Mouse (Mus musculus): ENCODE data around the gene Arl6ip4. TPM values are rescaled to one million over a fixed set of nuclear protein-coding genes. Genes with fewer than 3 reads are reported as not detected.
A peak's percentile ranks its signal among the peaks of the same experiment; 100 is the strongest.

Gene Arl6ip4
- polyA plus RNA-seq, 1 experiment from 2014 or later: 88.8 TPM

DNA sequence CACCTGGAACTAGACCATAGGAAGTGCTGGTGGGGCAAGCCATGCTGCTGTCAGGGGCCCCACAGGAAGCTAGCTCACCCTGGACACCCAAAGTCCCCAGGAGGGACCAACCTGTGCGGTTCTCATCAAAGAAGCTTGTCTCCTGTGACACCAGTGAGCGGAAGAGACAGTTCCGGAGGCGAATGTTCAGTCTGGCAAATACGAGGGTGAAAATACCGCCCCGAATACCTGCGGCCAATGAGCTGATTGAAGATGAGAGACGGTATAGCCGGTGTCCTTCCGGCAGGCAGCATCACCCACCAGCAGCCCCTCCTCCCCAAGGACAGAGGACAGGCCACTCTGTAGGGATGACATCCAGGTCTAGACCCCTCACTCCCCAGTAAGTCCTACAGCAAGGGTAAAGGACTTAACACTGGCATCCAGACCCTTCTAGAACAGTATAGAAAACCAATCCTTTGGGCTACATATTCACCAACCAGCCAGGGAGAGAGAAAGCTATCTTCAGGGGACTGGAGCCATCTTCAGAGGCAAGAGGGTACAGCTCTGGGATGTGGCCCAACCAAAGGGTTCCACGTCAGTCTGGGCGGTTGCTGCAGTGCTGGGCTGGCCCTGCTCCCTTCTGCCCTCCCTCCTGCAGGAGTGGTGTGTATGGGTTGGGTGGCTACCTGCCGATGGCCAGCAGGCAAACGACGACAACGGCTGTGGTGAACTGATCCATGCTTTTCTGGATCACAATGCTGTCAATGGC is 32.8 kb upstream of the Arl6ip4 start:
- Histone ChIP-seq H3K9me3 (replicated peaks) (no peaks in the 10 kb centered on the region), H3K4me3 (no peak overlapping the region), H3K36me3 (no peaks in the 10 kb centered on the region), H3K4me1 (peaks cover 18% of the 10 kb centered on the region), H3K9ac (no peak overlapping the region), H3K27ac (no peak overlapping the region), H3K4me2 (replicated peaks) (no peak overlapping the region), H3K27me3 (peaks cover 4% of the 10 kb centered on the region; the same call in 1 of the 2 replicates)
- no peak for ATAC-seq (ENCODE audit: low FRiP score)
- WGBS: 92% methylated on average over 17 of the region's 17 CpGs

DNA sequence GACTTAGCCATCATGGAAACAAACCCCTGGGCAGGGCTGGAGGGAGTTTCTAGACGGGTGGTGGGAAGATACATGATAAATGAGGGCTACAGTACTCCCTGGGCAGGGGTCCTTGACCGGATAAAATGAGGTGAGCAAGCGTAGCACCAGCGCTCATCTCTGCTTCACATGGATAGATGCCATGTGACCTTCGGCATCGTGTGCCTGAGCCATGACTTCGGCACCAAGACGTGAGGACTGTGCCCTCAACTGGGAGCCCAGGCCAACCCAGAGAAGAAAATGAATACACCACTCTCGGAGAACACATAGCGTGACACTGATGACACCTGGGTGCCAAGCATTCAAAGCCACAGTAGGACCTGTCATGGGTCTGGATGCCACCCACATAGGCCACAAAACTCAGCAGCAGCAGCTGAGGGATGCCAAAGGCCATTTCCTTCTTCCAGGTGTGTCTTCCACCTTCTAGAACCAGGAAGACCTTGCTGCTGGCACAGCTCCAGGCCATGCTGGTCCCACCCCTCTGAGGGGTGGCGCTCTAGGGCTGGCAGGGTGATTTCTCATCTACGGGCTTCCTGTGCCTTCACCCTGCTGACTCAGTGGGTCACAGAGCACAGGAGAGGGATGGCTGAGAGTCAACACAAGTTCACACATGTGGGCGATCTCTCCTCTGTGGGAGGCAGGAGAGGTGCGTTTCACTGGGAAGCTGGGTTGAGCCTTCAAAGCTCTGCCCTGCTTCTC is 31.9 kb upstream of the Arl6ip4 start:
- no peaks in the 10 kb centered on the region for H3K9me3 ChIP-seq (replicated peaks)
- H3K4me3 ChIP-seq: no peak overlapping the region
- WGBS: 86% methylated on average over 14 of the region's 14 CpGs
- no peak overlapping the region for H3K27ac ChIP-seq
- H3K4me2 ChIP-seq (replicated peaks): no peak overlapping the region
- ATAC-seq (ENCODE audit: low FRiP score): no peak
- no peak overlapping the region for H3K9ac ChIP-seq
- peaks cover 9% of the 10 kb centered on the region; the same call in 1 of the 2 replicates for H3K4me1 ChIP-seq
- peaks cover 4% of the 10 kb centered on the region; the same call in 1 of the 2 replicates for H3K27me3 ChIP-seq
- no peaks in the 10 kb centered on the region for H3K36me3 ChIP-seq

DNA sequence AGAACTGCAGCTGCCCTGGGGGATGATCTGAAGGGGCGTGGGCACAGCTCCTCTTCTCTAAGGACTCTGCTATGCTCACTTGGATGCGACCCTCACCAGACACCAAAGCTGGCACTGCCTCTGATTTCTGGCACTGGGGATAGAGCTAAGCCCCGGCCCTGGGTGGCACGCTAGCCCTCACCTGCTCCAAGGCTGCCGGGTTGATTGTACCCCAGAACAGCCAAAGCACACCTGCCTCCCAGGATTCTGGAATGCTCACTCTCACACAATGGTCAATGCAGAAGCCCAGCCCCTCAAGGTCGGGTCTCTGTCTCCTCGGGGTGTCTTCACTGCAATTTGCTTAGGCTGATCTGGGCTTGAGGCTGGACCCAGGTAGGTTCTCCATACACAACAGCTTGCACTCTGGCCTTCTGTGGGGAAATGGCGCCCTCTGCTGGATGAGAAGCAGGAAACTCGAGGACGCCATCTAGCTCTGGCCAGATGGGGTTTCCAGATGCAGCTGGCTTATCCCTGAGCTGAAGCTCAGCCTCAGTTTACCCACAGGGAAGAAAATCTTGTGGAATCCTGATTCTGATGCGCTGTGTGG is 31.2 kb upstream of the Arl6ip4 start:
- 42% methylated on average over 11 of the region's 11 CpGs for WGBS
- H3K9ac ChIP-seq: no peak overlapping the region

DNA sequence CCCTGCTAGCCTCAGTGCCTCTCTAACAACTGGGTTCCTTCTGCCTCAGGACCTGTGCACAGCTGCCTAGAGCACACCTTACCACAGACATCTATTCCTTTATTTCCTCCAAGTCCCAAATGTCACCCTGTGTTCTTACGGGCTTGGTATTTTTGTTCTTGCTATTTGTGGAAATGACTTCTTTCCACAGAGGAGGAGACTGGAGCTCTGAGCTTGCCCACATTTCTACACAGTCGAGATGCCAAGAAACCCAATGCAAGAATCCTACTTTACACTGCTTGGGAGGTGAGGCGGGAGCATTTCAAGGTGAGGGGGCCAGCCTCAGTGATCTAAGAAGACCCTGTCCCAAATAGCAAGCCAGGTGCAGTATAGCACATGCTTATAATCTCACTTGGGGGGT is 30.4 kb upstream of the Arl6ip4 start:
- peaks cover 4% of the 10 kb centered on the region; the same call in 1 of the 2 replicates for H3K27me3 ChIP-seq
- H3K4me1 ChIP-seq: no peaks in the 10 kb centered on the region
- WGBS: 79% methylated on average over 3 of the region's 3 CpGs
- H3K4me3 ChIP-seq: no peak overlapping the region
- H3K9ac ChIP-seq: no peak overlapping the region
- H3K4me2 ChIP-seq (replicated peaks): no peak overlapping the region
- H3K27ac ChIP-seq: no peak overlapping the region
- no peaks in the 10 kb centered on the region for H3K36me3 ChIP-seq
- ATAC-seq (ENCODE audit: low FRiP score): no peak
- H3K9me3 ChIP-seq (replicated peaks): no peaks in the 10 kb centered on the region

More for the DNA sequence above, 31.2 kb upstream of the Arl6ip4 start:
- Histone ChIP-seq H3K27ac (no peak overlapping the region), H3K4me2 (replicated peaks) (no peak overlapping the region), H3K27me3 (peaks cover 4% of the 10 kb centered on the region; the same call in 1 of the 2 replicates), H3K4me1 (peaks cover 2% of the 10 kb centered on the region; the same call in 1 of the 2 replicates), H3K4me3 (no peak overlapping the region), H3K9me3 (replicated peaks) (no peaks in the 10 kb centered on the region), H3K36me3 (no peaks in the 10 kb centered on the region)
- ATAC-seq (ENCODE audit: low FRiP score): 0 out of 2 replicates have a peak, but pooled peaks have one; percentile 8

DNA sequence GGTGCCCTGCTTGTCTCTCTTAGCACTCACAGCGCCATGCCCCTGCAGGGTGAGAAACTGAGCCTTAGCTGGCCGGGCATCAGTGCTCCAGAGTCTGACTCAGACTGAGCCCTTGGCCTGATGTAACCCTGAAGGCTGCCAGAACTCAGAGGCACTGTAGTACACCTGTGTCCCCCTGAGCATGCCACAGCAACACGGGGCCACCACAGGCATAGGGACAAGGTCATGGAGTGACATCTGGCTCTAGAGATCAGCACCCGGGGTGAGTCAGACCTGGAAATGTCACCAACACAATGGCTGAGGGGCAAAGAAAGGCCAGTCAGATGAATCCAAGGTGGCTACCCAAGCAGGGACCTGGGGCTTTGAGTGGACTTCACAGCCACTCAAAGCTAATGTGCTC is 29.0 kb upstream of the Arl6ip4 start:
- H3K9ac ChIP-seq: no peak overlapping the region
- H3K27me3 ChIP-seq: peaks cover 4% of the 10 kb centered on the region; the same call in 1 of the 2 replicates
- no peak overlapping the region for H3K27ac ChIP-seq
- no peak for ATAC-seq (ENCODE audit: low FRiP score)
- H3K4me3 ChIP-seq: no peak overlapping the region
- H3K36me3 ChIP-seq: no peaks in the 10 kb centered on the region
- 81% methylated on average over 4 of the region's 4 CpGs for WGBS
- no peaks in the 10 kb centered on the region for H3K4me1 ChIP-seq
- no peaks in the 10 kb centered on the region for H3K9me3 ChIP-seq (replicated peaks)
- H3K4me2 ChIP-seq (replicated peaks): no peak overlapping the region

DNA sequence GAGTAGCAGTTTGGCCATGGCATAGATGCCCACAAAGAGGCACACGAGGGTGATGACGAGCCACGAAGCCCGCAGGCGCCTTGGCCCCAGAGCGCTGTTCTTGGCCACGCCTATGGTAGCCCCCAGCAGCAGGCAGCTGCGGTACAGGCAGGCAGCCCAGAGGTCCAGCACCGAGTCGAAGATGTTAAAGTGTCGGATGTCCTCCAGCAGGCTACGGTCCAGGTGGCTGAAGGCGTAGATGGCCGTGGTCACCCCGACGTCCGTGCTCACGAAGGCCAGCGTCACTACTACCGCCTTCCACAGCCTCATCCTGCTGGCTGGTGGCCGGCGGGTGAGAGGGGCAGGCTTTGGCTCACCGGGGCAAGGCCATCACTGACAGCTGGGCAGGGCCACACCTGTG is 26.0 kb upstream of the Arl6ip4 start:
- Histone ChIP-seq H3K27me3 (peaks cover 17% of the 10 kb centered on the region), H3K4me3 (no peak overlapping the region), H3K27ac (no peak overlapping the region), H3K4me1 (no peaks in the 10 kb centered on the region), H3K9ac (no peak overlapping the region), H3K36me3 (no peaks in the 10 kb centered on the region), H3K9me3 (replicated peaks) (no peaks in the 10 kb centered on the region), H3K4me2 (replicated peaks) (no peak overlapping the region)
- WGBS: 86% methylated on average over 23 of the region's 23 CpGs
- no peak for ATAC-seq (ENCODE audit: low FRiP score)

DNA sequence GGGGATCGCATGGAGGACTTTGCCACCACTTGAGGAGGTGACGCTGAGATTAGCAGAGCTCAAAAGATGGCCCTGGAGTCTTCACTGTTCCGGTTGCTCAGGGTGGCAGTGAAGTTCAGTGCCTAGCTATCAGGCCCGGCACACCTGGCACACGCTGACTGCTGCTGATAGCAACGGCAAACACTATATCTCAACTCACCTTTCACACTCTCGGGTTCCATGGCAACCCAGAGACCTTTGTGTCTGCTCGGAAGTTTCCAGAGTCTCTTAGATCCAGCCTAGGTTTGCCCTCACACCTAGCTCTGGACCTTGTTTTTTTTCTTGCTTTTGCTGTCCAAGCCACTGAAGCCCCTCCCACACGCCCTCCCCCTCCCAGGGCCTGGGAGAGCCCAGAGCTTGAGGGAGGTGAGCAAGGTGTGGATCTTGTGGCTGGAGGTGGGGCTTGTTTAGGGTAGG is 23.9 kb upstream of the Arl6ip4 start:
- ATAC-seq (ENCODE audit: low FRiP score): no peak
- Histone ChIP-seq H3K36me3 (no peaks in the 10 kb centered on the region), H3K9ac (no peak overlapping the region), H3K4me3 (no peak overlapping the region), H3K4me1 (peaks cover 8% of the 10 kb centered on the region; the same call in 1 of the 2 replicates), H3K27ac (no peak overlapping the region), H3K27me3 (peaks cover 25% of the 10 kb centered on the region), H3K9me3 (replicated peaks) (no peaks in the 10 kb centered on the region), H3K4me2 (replicated peaks) (no peak overlapping the region)
- WGBS: 66% methylated on average over 9 of the region's 9 CpGs

DNA sequence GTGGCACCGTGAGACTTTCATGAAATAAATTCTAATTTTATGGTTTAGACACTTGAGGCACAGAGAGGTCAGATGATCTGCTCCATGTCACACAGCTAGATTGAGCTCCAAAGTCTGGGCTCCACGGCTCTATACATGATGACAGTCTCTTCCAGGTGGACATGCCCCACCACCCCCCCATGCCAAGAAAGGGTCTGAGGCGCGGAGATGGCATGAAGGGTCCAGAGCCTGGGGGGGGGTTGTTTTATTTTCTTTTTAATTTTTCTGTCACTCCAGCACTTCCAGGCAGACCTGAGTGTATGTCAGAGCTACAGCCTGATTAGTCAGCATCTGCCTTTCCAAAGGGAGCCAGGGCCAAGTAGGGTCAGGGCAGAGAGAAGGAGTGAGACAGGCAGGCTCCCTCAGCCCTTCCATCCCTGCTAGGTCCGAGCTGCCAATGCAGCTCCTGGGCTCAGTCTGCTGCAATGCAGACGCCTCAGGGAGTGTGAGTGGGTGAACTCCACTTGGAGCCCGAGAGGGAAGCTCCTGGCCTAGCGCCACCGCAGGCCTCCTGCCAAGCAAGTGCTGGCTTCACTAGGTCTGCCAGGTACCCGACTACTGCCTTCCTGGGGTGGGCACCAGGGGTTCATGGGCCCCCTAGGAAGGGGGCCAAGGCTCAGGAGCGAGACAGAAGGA is 22.6 kb upstream of the Arl6ip4 start:
- H3K36me3 ChIP-seq: no peaks in the 10 kb centered on the region
- peaks cover 8% of the 10 kb centered on the region; the same call in 1 of the 2 replicates for H3K4me1 ChIP-seq
- H3K4me3 ChIP-seq: no peak overlapping the region
- peaks cover 25% of the 10 kb centered on the region for H3K27me3 ChIP-seq
- no peaks in the 10 kb centered on the region for H3K9me3 ChIP-seq (replicated peaks)
- 81% methylated on average over 11 of the region's 11 CpGs for WGBS
- no peak overlapping the region for H3K9ac ChIP-seq
- H3K4me2 ChIP-seq (replicated peaks): no peak overlapping the region
- ATAC-seq (ENCODE audit: low FRiP score): no peak
- H3K27ac ChIP-seq: no peak overlapping the region

DNA sequence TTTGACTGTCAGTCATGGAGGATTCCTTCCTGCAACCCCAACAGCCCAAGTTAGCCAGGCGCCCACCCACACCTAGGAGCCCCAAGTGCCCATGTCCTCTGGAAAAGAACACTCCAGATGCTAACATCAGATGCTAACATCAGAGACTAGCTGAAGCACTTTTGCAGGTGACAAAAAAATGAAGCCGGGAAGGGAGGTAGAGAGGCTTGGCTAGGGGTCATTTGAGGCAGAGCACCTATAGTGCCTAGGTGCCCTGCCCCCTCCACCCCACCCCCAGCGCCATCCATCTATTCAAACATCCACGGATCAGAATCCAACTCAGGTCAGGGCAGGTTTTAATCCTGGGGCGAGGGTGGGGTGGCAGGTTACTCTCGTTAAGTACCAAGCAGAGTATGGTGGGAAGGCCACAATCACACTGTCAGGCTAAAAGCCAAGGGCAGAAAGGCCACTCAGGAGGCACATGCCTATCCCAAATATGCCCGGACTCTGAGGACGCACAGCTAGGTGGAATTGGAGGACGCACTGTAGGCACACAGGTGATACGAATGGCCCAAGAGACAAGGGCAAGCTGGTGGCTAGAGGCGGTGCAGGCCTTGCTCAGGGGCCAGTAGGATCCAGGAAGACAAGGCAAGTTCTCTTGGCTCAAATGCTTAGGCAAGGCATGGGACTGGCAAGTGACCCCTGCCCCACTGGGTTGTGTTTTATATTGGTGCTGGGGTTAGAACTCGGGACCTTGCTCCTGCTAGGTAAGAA is 21.9 kb upstream of the Arl6ip4 start:
- 88% methylated on average over 12 of the region's 12 CpGs for WGBS
- Histone ChIP-seq H3K27ac (no peak overlapping the region), H3K9ac (no peak overlapping the region)

DNA sequence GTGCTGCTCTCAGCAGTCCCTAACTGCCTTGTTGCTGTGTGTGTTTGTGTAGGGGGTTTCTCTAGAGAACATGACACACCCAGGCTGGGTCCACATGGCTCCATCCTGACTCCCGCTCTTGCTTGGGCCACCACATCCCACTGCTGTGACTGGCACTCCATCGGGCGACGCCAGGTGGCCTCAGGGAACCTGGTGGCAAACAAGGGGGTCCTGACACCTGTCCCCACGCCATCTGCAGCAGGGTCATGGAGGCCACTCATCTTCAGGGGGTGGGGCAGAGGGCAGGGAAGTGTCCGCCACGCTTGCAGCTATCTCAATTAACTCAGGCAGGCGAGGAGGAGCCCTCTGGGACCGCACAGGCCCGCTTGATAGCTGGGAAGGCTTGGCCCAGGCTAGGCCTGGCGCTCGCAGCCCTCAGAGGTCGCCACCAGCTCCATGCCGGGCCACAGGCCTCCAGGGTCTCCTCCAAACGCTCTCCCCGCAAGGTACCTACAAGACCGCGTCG is 20.8 kb upstream of the Arl6ip4 start:
- peak; percentile 74 for ATAC-seq (ENCODE audit: low FRiP score)
- Histone ChIP-seq H3K27ac (no peak overlapping the region), H3K9me3 (replicated peaks) (no peaks in the 10 kb centered on the region), H3K27me3 (peaks cover 25% of the 10 kb centered on the region), H3K4me1 (peaks cover 8% of the 10 kb centered on the region; the same call in 1 of the 2 replicates), H3K9ac (peak overlapping the region; percentile 55), H3K4me3 (peak overlapping the region; percentile 37), H3K36me3 (no peaks in the 10 kb centered on the region), H3K4me2 (replicated peaks) (peak overlapping the region; percentile 69)
- WGBS: 6% methylated on average over 19 of the region's 19 CpGs

More for the DNA sequence above, 21.9 kb upstream of the Arl6ip4 start:
- ATAC-seq (ENCODE audit: low FRiP score): no peak
- Histone ChIP-seq H3K4me2 (replicated peaks) (no peak overlapping the region), H3K36me3 (no peaks in the 10 kb centered on the region), H3K27me3 (peaks cover 25% of the 10 kb centered on the region), H3K4me1 (peaks cover 8% of the 10 kb centered on the region; the same call in 1 of the 2 replicates), H3K9me3 (replicated peaks) (no peaks in the 10 kb centered on the region), H3K4me3 (no peak overlapping the region)

DNA sequence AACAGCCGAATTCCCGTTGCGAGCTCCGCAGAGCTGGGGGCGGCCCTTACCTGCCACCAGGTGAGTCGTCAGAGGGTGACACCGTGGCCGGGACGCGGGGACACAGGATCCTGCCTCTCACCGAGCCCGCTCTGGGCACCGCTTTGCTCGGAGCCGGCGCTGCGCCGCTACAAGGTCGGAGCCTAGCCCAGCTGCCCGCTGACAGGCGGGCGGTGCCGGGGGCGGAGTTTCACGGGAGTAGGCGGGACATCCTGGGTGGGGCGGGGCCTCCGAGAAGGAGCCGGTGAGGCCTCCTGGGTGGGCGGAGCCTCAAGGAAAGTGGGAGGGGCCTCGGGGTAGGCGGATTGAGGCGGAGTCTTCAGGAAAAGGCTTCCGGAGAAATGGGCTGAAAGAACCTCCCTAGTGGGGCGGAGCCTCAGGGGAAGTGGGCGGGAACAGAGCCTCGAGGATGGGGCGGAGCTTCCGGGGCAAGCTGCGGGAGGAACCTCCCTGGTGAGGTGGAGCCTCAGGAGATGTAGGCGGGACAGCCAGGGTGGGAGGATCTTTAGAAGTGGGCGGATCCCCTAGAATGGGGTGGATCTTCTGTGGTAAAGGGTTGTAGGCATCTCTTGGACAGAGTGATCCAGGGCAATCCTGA is 20.2 kb upstream of the Arl6ip4 start, which contains the start of gene Abcb9:
Gene Abcb9 (minus strand): TSS at position 203 of the 637 bp plus-strand sequence.
- Histone ChIP-seq H3K4me1 (peaks cover 8% of the 10 kb centered on the region; the same call in 1 of the 2 replicates), H3K27me3 (peaks cover 25% of the 10 kb centered on the region), H3K4me2 (replicated peaks) (peak within 1 kb of the TSS; percentile 69), H3K9ac (peak within 1 kb of the TSS; percentile 55), H3K36me3 (no peaks in the 10 kb centered on the region), H3K4me3 (peak within 1 kb of the TSS; percentile 37), H3K9me3 (replicated peaks) (no peaks in the 10 kb centered on the region), H3K27ac (no peak within 1 kb of the TSS)
- ATAC-seq (ENCODE audit: low FRiP score): peak; percentile 82
- 1% methylated on average over 42 of the region's 42 CpGs for WGBS
